Mouse (Mus musculus) heart, embryonic 10.5 days (tissue): ENCODE data around the gene Jade2. TPM values are rescaled to one million over a fixed set of nuclear protein-coding genes. Genes with fewer than 3 reads are reported as not detected.

ENCODE experiments used
- polyA plus RNA-seq: library from polyadenylated mRNA; unstranded; fragments of >200 nt; fragmentation: Nextera tagmentation; extraction: Ambion mirVana; gene quantifications from 2 replicates; pipeline ENCODE4 v1.2.1, GENCODE M21; 2016

The Jade2 gene
- polyA plus RNA-seq, 1 experiment from 2014 or later, result 0.82 TPM

Other genes starting within 250 kb of the Jade2 start
- gene Nhp2, start 237.9 kb downstream of the Jade2 start, polyA plus RNA-seq, result 154 and 210 TPM in 2 replicates
- 34.3 and 37.9 TPM in 2 replicates for gene Rmnd5b, start 221.8 kb downstream of the Jade2 start, polyA plus RNA-seq
- gene N4bp3, start 206.8 kb downstream of the Jade2 start, polyA plus RNA-seq, result 6.9 and 12.0 TPM in 2 replicates
- 0.78 and 1.6 TPM in 2 replicates for gene D930048N14Rik, start 206.7 kb downstream of the Jade2 start, polyA plus RNA-seq
- gene 0610009B22Rik, start 168.8 kb downstream of the Jade2 start, polyA plus RNA-seq, result 61.4 and 67.7 TPM in 2 replicates
- 14.3 and 15.0 TPM in 2 replicates for gene Sec24a, start 94.0 kb downstream of the Jade2 start, polyA plus RNA-seq
- gene Sar1b, start 94.0 kb downstream of the Jade2 start, polyA plus RNA-seq, result 125 and 134 TPM in 2 replicates
- gene Cdkn2aipnl, start 110.0 kb upstream of the Jade2 start, polyA plus RNA-seq, result 89.1 and 105 TPM in 2 replicates
- gene Ube2b, start 143.1 kb upstream of the Jade2 start, polyA plus RNA-seq, result 224 and 227 TPM in 2 replicates
- 8.0 and 10.3 TPM in 2 replicates for gene Cdkl3, start 146.6 kb upstream of the Jade2 start, polyA plus RNA-seq
- 66.2 and 91.4 TPM in 2 replicates for gene Ppp2ca, start 241.0 kb upstream of the Jade2 start, polyA plus RNA-seq